Mouse (Mus musculus) natural killer cell, adult 2 months (primary cell): ENCODE measurements around the gene 4921524J17Rik.

Source experiments
- DNase-seq, 2 experiments: peaks; one replicate each; pipeline ENCODE4 v3.0.0; 2022; ENCODE audit warnings: low spot score in 2 of 2

Gene 4921524J17Rik

DNA sequence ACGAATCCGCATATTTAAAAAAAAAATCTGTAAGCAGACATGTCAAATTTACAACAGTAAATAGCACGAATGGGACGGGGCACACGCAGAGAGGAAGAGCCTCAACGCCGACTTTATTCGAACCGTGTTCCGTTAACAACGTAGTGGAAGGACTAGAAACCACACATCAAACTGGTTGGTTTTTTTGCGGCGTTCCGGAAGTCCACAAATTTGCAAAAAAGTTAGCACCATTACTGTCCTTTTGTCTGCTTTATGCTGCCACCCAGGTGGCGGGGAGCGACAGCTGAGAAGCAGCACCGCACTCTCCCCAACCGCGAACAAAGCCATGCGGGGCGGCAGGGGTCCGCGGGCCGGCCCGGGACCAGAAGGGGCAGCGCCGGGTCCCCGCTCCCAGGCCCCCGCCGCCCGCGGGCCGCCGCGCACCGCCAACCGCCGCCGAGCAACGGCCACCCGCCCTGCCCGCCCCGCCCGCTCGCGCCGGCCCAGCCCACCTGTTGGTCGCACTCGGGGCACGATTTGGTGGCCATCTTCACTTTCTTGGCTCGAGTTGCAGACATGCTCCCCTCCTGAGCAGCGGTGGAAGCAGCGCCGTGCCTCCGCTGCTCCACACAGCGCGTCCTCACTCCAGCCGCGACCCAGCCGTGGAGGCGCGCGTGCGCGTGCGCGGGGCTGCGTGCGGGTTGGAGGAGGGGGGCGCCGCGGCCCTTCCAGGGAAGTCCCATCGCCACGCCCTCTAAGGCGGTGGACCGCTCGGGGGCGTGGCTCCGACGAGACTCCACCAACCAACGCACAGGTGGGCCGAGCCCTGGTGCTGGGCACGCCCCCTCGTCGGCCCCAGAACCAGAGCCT, at the start of gene 4921524J17Rik:
4921524J17Rik (minus strand) TSS at position 666 of the 849 bp plus-strand sequence.
- DNase-seq, result peak; percentile 90 to 96

DNA sequence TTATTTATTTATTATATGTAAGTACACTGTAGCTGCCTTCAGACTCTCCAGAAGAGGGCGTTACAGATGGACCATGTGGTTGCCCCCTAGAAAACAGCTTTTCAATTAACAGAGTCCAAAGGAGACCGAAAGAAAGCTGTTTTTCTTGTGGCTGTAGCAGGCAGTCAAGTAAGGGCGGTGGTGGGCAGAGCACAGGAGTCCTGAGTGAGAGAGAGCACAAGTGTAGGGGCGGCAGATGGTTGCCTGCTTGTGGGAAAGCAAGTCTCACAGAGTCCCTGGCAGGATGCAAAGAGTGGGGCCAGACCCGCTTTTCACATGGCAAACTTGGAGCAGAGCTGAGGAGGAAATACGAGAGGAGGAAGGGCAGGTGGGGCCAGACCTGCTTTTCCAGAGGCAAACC, 49.8 kb upstream of the 4921524J17Rik start:
- DNase-seq, result no peak

DNA sequence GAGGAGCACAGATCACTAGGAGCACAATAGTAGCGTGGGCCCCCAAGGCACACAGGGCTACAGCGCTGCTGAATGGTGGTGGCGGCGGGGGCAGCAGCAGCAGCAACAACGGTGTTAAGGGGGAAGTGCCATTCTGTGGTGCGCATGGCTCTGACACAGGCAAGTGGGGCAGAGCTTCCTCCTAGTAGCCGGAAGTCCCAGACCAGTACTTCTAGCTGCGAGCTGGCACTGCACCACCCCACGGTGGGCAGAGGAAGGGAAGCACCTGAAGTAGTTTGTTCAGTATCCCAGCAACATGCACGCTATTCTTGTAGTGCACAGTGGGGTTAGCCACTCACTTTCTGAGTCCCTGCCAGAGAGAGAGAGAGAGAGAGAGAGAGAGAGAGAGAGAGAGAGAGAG, 49.3 kb upstream of the 4921524J17Rik start:
- peak; percentile 55 to 63 for DNase-seq

DNA sequence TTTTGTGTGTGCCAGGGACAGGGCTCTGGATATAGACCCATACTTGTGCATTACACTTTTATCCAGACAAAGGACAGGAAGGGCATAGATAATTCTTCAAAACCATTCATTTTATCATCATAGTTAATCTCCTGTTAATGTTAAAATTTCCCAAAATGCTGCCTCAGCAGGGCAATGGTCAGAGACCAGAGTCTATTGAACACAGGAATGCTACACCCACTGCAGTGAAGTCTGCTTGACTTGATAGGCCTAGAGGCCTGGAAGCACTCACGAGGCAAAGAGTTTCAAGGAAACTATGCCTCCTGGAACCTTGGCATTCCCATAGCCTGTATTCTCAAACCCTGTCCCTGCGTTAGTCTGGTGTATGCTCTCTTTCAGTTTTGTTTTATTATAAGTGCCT, 47.1 kb upstream of the 4921524J17Rik start:
- no peak for DNase-seq

DNA sequence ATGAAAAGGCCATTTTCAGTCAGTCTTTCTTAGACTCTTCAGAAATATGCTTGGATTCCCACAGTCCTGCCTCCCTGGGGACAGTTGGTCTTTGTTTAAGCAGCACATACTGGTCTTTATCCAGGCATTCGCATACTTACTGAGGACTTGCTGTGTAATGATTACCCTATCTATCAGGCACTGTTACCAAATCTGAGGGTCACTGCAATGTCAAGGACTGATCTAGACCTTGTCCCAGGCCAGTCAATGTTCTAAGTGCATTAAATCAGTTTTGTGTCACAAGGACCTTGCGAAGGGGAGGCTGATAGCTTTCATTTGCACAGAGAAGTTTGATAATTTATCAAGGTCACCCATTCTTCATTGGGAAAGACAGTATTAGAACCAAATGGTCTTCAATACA, 45.8 kb upstream of the 4921524J17Rik start:
- DNase-seq, result no peak

DNA sequence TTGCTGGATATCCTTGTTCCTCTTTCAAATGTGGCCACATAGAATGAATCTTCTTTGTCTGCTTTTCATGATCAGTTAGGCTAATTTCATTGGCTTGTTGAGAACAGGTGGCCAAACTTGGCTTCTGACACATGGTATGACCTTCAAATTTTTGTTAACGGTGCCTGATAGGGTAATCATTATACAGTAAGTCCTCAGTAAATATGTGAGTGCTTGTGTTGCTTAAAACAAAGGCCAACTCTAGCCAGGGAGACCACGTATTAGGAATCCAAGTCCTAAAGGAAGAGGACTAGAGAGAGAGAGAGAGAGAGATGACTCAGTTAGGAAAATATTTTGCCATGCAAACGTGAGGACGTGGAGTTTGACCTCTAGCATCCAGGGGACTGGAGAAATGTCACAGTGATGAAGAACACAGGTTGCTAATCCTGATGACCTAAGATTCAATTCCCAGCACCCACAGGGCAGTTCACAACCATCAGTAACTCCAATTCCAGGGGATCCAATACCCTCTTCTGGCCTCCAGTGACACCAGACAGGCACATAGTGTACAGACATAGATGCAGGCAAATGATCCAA, 44.4 kb upstream of the 4921524J17Rik start:
- no peak for DNase-seq

DNA sequence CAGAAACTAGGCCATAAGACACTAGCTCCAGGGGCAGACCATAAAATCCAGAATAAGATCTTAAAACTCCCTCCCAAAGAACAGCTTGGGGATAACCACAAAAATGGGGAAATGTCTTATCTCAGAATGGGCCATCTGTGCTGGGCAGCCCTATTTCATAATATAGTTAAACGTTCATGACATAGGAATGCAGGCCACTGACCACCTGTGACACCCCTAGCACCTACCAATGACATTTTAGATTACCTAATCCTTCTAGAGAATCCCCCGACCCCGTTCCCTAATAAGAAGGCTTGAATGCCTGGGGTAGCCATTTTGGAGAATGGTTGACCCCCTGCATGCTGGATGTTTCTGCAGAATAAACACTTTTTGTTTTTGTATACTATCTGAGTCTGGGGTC, 42.3 kb upstream of the 4921524J17Rik start:
- no peak for DNase-seq

DNA sequence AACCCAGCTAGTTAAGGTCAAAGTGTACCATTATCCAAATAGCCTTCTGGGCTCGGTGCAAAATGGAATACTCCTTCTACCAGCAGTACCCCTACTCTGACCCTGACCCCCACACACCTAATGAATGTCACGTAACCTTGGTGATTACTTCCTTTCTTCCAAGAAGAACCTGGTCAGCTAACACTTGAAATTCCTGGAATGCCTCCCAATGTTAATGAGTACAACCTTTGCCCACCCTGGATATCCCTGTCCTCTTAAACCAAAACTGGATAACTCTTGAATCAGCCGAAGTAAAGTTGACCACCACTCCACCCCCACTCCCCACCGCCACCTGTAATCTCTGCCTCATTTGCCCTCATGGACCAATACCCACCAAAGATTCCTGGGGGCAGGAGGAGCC, 40.6 kb upstream of the 4921524J17Rik start:
- no peak for DNase-seq

DNA sequence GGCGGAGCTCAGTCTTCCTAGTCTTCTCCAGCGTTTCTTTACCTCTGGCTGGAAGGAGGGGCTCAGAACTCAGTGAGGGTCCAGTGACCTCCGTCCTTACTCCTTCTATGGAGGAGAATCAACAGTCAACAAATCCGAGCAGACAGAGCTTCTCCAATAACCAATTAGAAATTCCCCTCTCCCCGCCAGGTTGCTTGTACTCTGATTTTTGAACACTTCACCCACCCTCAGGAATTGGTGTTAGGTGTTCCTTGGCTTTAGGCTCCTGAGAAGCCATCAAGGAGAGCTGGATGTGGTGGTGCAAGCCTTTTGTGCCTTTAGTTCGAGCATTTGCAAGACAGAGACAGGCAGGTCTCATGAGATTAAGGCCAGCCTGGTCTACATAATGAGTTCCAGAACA, 40.2 kb upstream of the 4921524J17Rik start:
- no peak for DNase-seq

DNA sequence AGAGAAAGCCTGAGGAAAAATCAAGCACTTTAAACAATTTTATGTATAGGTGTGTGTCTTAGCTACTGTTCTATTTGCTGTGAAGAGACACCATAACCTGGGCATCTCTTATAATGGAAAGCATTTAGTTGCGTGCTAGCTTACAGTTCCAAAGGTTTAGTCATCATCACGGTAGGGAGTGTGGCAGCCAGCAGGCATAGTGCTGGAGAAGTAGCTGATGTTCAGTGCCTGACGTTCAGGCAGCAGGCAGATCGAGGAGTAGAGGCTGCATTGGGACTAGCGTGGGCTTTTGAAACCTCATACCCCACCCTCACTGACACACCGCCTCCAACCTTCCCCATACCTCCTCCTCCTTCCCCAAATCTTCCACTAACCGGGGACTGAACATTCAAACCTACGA, 38.1 kb upstream of the 4921524J17Rik start:
- DNase-seq, result no peak

DNA sequence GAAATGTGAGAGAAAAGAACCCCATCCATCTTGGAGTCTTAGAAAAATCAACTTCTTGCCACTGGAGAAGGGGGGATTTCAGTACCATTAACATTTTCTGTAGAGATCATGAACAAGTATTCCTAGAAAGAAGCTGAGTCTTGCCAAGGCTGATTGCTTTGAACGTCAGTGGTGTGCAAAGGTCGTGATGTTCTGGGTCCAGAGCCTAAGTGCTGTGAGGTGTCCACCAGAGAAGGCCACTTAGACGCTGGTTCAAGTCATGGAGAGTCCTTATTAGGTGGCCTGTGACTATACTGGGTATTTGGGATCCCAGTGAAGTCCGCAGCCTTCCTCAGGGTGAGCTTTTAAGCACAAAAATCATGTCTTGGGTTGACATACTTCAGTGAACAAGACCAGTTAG, 33.4 kb upstream of the 4921524J17Rik start:
- no peak for DNase-seq

DNA sequence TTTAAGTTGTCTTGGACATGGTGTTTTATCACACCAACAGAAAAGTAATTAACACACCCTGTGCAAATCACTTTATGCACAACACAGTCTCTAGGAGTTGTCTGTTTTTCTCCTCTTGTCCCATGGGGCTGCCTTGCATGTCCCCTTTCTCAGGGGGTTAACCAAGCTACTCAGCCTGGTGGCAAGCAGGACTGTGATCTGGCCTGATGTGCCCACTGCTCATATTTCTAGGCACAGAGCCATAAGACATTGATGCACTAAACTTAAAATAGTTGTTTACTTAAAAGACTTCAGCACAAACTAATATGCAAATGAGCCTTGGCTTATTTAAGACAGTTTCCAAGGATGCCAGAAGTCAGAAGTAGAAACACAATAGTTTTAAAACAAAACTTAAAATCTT, 31.7 kb upstream of the 4921524J17Rik start:
- DNase-seq, result no peak

DNA sequence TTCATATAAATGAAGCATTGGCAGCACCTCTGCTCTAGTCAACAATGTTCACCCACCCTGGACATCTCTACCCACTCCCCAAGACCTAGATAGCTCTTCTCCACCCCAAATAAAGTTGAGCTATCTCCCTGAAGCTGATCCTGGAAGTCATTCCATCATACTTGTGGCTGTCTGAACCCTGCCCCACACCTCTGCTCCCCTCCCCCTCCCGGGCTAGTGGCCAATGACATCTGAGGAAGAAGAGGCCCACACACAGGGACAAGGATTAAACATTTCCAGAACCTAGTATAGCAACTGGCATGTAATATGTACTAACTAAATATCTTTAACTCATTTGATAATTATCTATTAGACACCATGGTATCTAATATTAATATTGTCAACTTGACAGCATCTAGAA, 29.8 kb upstream of the 4921524J17Rik start:
- no peak for DNase-seq

DNA sequence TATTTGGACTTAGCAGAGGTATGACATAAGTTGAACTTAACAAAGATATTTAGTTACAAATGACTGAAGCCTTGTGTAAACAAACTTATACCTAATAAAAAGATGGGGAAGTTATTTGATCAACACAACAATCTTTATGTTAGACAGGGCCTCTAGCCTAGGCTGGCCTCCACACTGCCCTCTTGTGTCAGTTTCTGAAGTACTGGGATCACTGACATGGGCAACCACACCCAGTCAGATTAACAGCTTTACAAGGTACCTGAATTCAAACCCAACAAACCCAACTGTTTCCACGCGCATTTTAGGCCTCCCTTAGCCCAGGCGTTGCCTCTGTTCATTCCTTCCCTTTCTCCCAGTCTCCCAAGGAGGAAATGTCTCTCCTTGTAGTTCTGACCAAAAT, 28.7 kb upstream of the 4921524J17Rik start:
- DNase-seq, result no peak

DNA sequence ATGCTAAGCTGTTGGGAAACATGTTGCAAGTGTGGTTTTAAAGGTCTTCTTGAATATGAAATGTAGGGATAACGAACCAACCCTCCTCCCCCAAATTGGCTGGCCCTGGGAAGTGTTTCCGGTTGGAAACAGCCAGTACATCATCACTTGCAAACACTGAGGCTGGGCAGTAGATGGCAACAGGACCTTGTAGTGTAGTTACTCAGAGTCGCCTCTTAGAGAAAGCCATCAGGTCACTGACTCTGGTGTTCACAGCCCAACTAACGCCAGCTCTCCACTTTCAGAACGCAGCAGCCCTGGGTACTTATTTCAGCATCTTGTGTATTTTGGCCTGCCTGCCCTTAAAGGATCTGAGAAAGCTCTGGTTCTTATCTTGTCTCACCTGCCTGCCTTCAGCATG, 28.2 kb upstream of the 4921524J17Rik start:
- DNase-seq, result no peak

DNA sequence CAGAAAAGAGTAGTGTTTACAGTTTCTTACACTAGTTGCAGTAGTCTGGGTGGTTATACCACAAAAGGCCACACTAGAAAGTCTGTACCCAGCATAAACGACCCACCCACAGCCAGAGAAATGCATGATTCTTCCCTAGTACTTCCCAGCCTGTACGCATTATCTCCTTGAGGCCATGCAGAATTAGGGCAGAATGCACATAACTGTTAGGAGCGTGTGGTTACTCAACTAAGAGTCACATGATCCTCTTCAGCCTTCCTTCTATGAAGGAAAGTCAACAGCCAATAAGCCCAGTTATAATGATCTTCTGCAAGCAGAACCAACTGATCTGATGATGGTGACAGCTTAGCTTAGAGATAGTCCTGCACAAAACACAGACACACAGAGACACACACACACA, 26.9 kb upstream of the 4921524J17Rik start:
- DNase-seq, result no peak

DNA sequence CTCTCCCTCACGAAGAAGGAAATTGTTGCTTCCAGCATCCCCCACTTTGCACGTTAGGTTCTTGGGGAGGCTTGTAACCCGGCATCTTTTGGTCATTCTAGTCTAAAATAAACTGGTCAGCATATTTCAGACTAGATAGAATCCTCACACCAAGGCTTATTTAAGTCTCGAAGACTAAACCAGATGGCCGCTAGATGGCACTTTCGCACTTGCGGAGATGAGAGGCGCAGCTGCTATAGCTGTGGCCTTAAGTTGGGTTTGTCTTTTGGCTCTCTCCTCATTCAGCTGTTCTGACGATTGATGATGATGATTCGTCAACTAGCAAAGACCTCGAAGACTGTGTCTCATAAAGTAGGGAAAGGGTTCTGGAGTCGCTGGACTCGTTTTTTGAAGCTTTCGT, 23.9 kb upstream of the 4921524J17Rik start:
- peak; percentile 36 to 53 for DNase-seq

DNA sequence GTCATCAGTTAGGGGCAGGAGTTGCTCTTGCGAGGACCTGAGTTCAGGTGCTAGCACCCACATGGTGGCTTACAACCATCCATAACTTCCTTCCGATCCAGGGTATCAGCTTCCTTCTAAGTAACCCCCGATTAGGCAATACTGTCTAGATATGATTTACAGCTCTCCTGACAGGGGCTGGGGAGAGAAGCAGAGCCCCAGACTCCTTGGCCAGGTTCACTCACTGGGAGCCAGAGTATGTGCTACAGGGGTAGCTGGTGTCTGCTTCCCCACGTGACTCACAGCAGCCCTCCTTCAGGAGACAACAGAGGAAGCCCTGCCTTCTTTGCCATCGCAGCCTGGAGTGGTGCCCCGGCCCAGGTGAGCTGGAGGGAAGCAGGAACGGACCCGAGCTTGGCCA, 22.1 kb upstream of the 4921524J17Rik start:
- no peak for DNase-seq

DNA sequence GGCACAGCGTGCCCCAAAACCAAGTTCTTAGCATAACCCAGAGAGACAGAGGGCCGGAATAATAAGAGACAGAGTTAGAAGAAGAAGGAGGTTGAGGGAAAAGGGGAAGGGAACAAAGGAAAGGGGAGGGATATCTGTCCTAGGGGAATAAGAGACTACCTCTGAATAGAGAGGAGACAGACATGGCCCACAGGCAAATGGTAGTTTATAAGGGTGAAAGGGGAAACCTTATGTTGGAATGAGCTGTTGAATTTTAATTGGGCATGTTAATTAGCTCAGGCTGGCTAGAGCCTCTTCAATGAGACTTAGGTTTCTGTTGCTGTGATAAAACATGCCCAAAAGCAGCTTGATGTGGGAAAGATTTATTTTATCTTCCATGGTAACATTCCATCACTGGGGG, 20.6 kb upstream of the 4921524J17Rik start:
- no peak for DNase-seq

DNA sequence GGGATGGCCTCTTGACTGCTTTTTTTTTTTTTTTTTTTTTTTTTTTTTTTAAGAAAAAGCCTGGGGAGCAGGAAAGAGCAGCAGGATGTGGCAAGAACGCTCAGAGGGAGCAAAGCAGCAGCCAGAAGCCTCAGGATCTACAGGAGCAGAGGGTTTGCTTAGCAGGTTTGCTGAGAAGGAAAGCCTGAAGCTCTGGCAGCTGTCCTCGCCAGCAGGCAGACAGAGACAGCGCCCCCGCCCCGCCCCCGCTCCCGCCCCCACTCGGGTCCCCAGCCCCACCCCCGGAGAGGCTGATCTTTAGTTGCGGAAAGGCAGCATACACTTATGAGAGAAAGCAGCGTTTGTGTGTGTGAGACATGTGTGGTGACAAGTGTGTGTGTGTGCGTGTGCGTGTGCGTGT, 19.7 kb upstream of the 4921524J17Rik start:
- no peak for DNase-seq

DNA sequence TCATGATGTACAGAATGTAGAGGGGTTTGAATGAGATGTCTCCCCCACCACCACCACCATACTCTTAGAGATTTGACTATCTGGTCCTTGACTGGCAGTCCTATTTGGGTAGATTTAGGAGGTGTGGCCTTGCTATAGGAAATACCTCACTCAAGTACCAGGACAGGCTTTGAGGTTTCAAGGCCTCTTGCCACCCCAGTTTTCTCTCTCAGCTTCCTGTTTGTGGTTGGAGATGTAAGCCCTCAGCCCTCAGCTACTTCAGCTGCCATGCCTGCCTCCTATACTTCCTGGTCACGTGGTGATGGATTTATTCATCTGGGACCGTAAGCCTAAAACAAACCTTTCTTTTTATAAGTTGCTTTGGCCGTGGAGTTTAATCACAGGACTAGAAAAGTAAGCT, 17.7 kb upstream of the 4921524J17Rik start:
- peak in 1 of 2 experiments; percentile 36 for DNase-seq

DNA sequence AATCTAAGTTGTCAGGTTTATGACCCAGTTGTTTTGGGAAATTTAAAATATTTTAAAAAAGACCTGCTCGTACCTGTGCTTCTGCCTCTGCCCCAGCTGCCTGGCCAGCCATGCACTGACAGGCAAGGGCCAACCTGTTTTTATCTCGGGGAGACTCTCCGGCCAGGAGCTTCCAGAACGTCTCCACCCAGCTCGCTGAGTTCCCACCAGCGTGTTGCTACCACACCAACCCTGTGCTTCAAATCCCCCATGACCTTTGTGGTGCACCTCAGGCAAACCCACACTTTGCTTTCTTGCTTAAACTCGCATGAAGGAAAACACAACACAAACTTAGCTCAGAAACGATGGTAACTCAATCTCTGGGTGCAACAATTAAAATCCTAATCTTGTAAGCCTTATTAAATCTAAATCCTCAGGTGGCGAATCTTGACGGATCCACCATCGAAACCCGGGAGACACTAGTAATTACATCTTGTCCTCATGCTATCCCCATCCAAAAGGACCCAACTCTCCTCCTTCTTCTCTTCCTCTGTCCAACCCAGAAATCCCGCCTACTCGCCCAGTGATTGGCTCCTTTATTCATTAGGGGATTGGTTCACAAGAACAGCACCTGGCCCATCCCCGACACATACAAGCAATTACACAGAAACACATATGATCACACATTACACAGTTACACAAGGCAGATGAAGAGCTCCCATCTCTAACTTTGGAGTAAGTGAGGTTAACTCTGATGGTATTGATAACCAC, 13.5 kb upstream of the 4921524J17Rik start:
- DNase-seq, result no peak

DNA sequence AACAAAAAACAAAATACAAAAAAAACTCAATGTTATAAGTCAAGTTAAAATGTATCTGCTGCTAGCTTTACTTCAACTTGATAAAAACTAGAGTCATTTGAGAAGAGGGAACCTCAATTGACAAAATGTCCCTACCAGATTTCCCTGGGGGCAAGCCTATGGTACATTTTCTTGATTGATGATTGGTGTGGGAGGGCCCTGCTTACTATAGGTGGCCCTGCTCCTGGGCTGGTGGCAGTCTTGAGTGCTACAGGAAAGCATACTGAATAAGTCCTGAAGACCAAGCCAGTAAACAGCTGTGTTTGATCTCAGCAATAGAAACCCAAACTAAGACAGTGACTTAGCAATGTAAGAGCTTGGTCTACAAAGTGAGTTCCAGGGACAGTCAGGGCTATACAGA, 11.5 kb upstream of the 4921524J17Rik start:
- DNase-seq, result no peak
